Mouse (Mus musculus) midbrain, embryonic 13.5 days (tissue): ENCODE results near the gene Ttc33. TPM values are rescaled to one million over a fixed set of nuclear protein-coding genes. Genes with fewer than 3 reads are reported as not detected.

Experiments used
- ATAC-seq: fragments of 200-750 bp; cut with Nextera tagmentation; 2 replicates; pipeline ENCODE4 v1.8.0; 2017; ENCODE audit warnings: mild to moderate bottlenecking, moderate TSS enrichment, moderate library complexity
- H3K27ac ChIP-seq: fragments of 300-500 bp; sonication (generic); 2 replicates; pipeline ENCODE4 v1.5.1; 2015; ENCODE audit warnings: inconsistent platforms, mild to moderate bottlenecking, moderate library complexity
- H3K27me3 ChIP-seq: fragments of 300-500 bp; sonication (generic); 2 replicates; pipeline ENCODE4 v1.6.1; 2015; ENCODE audit warnings: mild to moderate bottlenecking, inconsistent platforms
- H3K36me3 ChIP-seq: fragments of 300-500 bp; sonication (generic); 2 replicates; pipeline ENCODE4 v1.6.1; 2015; ENCODE audit warnings: mild to moderate bottlenecking, inconsistent platforms
- H3K4me1 ChIP-seq: fragments of 300-500 bp; sonication (generic); replicated peaks from 2 replicates; pipeline ENCODE4 v1.6.1; 2015; ENCODE audit warnings: inconsistent platforms
- H3K4me2 ChIP-seq: fragments of 300-500 bp; sonication (generic); replicated peaks from 2 replicates; pipeline ENCODE4 v1.6.1; 2015; ENCODE audit warnings: moderate library complexity, mild to moderate bottlenecking, inconsistent platforms
- H3K4me3 ChIP-seq: fragments of 300-500 bp; sonication (generic); replicated peaks from 2 replicates; pipeline ENCODE4 v1.5.1; 2015; ENCODE audit warnings: mild to moderate bottlenecking, inconsistent platforms
- H3K9ac ChIP-seq: fragments of 300-500 bp; sonication (generic); replicated peaks from 2 replicates; pipeline ENCODE4 v1.6.1; 2015; ENCODE audit warnings: mild to moderate bottlenecking, inconsistent platforms
- H3K9me3 ChIP-seq: fragments of 300-500 bp; sonication (generic); 2 replicates; pipeline ENCODE4 v1.6.1; 2016; ENCODE audit warnings: mild to moderate bottlenecking, inconsistent platforms
- WGBS: fragments of 180-500 bp; shearing (Covaris S2); methylation state at CpG from one replicate; pipeline ENCODE4 v1.1.7; 2015; 5-methylcytosine and 5-hydroxymethylcytosine counted together
- polyA plus RNA-seq: library from polyadenylated mRNA; unstranded; fragments of >200 nt; fragmentation: Nextera tagmentation; extraction: Ambion mirVana; gene quantifications from 2 replicates; pipeline ENCODE4 v1.2.1, GENCODE M21; 2015

Ttc33 gene
- polyA plus RNA-seq, 1 experiment from 2014 or later, result 59.7 TPM

- WGBS, result under 1% methylated on average over 60 of the region's 61 CpGs
- Histone ChIP-seq H3K36me3 (no peaks in the 10 kb centered on the region), H3K4me1 (peaks cover 30% of the 10 kb centered on the region), H3K4me2 (peak within 1 kb of the TSS; percentile 91), H3K27ac (no peak within 1 kb of the TSS), H3K27me3 (peaks cover 77% of the 10 kb centered on the region), H3K4me3 (peak within 1 kb of the TSS; percentile 58), H3K9ac (peak within 1 kb of the TSS; percentile 58), H3K9me3 (no peaks in the 10 kb centered on the region)
- peak; percentile 95 for ATAC-seq
Measured at GRCm38 (mm10) chr15:5243959-5244905, 58.9 kb downstream of the Ttc33 start, which contains the start of gene Ptger4. Gene Ptger4 (minus strand): TSS chr15:5244187.

- ATAC-seq, result no peak
- H3K9ac ChIP-seq, result no peak overlapping the region
- 84% methylated on average over 4 of the region's 4 CpGs for WGBS
- H3K27ac ChIP-seq, result no peak overlapping the region
- H3K36me3 ChIP-seq, result no peaks in the 10 kb centered on the region
- no peaks in the 10 kb centered on the region for H3K4me1 ChIP-seq
- no peak overlapping the region for H3K4me3 ChIP-seq
- no peak overlapping the region for H3K4me2 ChIP-seq
- H3K27me3 ChIP-seq, result peaks cover 23% of the 10 kb centered on the region
- no peaks in the 10 kb centered on the region for H3K9me3 ChIP-seq
Measured at GRCm38 (mm10) chr15:5250182-5250581, 64.9 kb downstream of the Ttc33 start.

- no peak for ATAC-seq
- H3K9me3 ChIP-seq, result no peaks in the 10 kb centered on the region
- H3K27me3 ChIP-seq, result no peaks in the 10 kb centered on the region
- no peak overlapping the region for H3K4me3 ChIP-seq
- no peak overlapping the region for H3K4me2 ChIP-seq
- 65% methylated on average over 5 of the region's 5 CpGs for WGBS
- no peaks in the 10 kb centered on the region for H3K4me1 ChIP-seq
- no peaks in the 10 kb centered on the region for H3K36me3 ChIP-seq
- H3K9ac ChIP-seq, result no peak overlapping the region
- H3K27ac ChIP-seq, result no peak overlapping the region
Measured at GRCm38 (mm10) chr15:5260183-5260582, 74.9 kb downstream of the Ttc33 start.

GRCm38 (mm10) chr15:5261004-5261403, 75.7 kb downstream of the Ttc33 start:
- Histone ChIP-seq H3K9ac (no peak overlapping the region), H3K9me3 (no peaks in the 10 kb centered on the region), H3K4me2 (no peak overlapping the region), H3K36me3 (no peaks in the 10 kb centered on the region), H3K4me3 (no peak overlapping the region), H3K27ac (no peak overlapping the region), H3K4me1 (no peaks in the 10 kb centered on the region), H3K27me3 (no peaks in the 10 kb centered on the region)
- ATAC-seq, result no peak
- WGBS, result 91% methylated on average over 3 of the region's 3 CpGs

GRCm38 (mm10) chr15:5262095-5262667, 76.9 kb downstream of the Ttc33 start:
- H3K27me3 ChIP-seq, result no peaks in the 10 kb centered on the region
- no peak overlapping the region for H3K4me3 ChIP-seq
- no peaks in the 10 kb centered on the region for H3K9me3 ChIP-seq
- no peaks in the 10 kb centered on the region for H3K36me3 ChIP-seq
- no peak overlapping the region for H3K4me2 ChIP-seq
- no peak overlapping the region for H3K9ac ChIP-seq
- no peaks in the 10 kb centered on the region for H3K4me1 ChIP-seq
- 87% methylated on average over 13 of the region's 13 CpGs for WGBS
- no peak overlapping the region for H3K27ac ChIP-seq
- no peak for ATAC-seq

- no peaks in the 10 kb centered on the region for H3K9me3 ChIP-seq
- H3K27me3 ChIP-seq, result no peaks in the 10 kb centered on the region
- ATAC-seq, result no peak
- no peak overlapping the region for H3K9ac ChIP-seq
- H3K27ac ChIP-seq, result no peak overlapping the region
- H3K4me3 ChIP-seq, result no peak overlapping the region
- no peak overlapping the region for H3K4me2 ChIP-seq
- no peaks in the 10 kb centered on the region for H3K4me1 ChIP-seq
- no peaks in the 10 kb centered on the region for H3K36me3 ChIP-seq
- WGBS, result 81% methylated on average over 10 of the region's 10 CpGs
Measured at GRCm38 (mm10) chr15:5262874-5263504, 77.7 kb downstream of the Ttc33 start.

GRCm38 (mm10) chr15:5266095-5266494, 80.8 kb downstream of the Ttc33 start:
- Histone ChIP-seq H3K27me3 (no peaks in the 10 kb centered on the region), H3K4me2 (no peak overlapping the region), H3K4me1 (no peaks in the 10 kb centered on the region), H3K36me3 (no peaks in the 10 kb centered on the region), H3K27ac (no peak overlapping the region), H3K9ac (no peak overlapping the region), H3K9me3 (no peaks in the 10 kb centered on the region), H3K4me3 (no peak overlapping the region)
- ATAC-seq, result no peak
- WGBS, result 76% methylated on average over 3 of the region's 3 CpGs

Other genes starting within 250 kb of the Ttc33 start
- not detected in 2 replicates for gene C7, start 121.8 kb upstream of the Ttc33 start, polyA plus RNA-seq
- 0.46 and 0.59 TPM in 2 replicates for gene Card6, start 77.0 kb upstream of the Ttc33 start, polyA plus RNA-seq
- gene Rpl37, start 68.9 kb upstream of the Ttc33 start, polyA plus RNA-seq, result 409 and 410 TPM in 2 replicates
- gene Prkaa1, start 41.7 kb upstream of the Ttc33 start, polyA plus RNA-seq, result 13.4 and 14.3 TPM in 2 replicates
- gene Ptger4, start 58.7 kb downstream of the Ttc33 start, polyA plus RNA-seq, result 0.54 and 0.90 TPM in 2 replicates